8 mouse cellular contexts compared by ENCODE assay signal in the genomic region with DNA sequence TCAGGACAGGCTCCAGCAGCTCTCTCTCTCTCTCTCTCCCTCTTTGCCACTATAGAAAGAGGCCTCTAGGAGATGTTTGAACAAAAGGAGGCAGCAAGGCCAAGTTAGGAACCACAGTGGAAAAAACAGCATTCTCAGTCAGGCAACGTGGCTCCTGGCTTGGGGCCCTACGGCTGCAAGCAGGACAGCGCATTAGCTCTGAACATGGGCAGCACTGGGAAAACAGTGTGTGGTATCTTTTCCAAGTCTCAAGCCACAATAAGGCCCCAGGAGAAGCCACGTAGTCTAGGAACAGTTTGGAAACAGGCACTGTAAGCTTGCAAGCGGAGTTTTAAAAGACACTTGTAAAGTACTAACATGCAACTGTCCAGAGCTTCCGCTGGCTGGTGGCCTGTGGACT. TPM values are rescaled to one million over a fixed set of nuclear protein-coding genes. Genes with fewer than 3 reads are reported as not detected.
DNase-seq lines count a peak whose midpoint lies in the region; ATAC-seq and TF ChIP-seq lines count a peak whose summit lies in the region.

No protein-coding gene starts in this region.

- no peak overlapping the region for H3K27ac ChIP-seq in kidney, embryonic 14.5 days (ENCODE audit: low read depth, low read length)
- H3K27ac ChIP-seq in embryonic facial prominence, embryonic 12.5 days = no peak overlapping the region
- H3K27ac ChIP-seq in heart, postnatal 0 days (ENCODE audit: low read depth) = 0 out of 2 replicates have a peak overlapping the region, but pooled peaks have one; percentile 47
- no peak overlapping the region for H3K27ac ChIP-seq in midbrain, embryonic 11.5 days (ENCODE audit: low read depth, low read length)

- no peaks in the 10 kb centered on the region for H3K9me3 ChIP-seq in kidney, embryonic 14.5 days (ENCODE audit: control insufficient read depth, low read length)
- no peaks in the 10 kb centered on the region for H3K9me3 ChIP-seq in embryonic facial prominence, embryonic 12.5 days
- no peaks in the 10 kb centered on the region for H3K9me3 ChIP-seq in heart, postnatal 0 days (replicated peaks; ENCODE audit: control insufficient read depth, low read length)
- H3K9me3 ChIP-seq in midbrain, embryonic 11.5 days (ENCODE audit: control insufficient read depth, low read length) = no peaks in the 10 kb centered on the region

- 0 out of 2 replicates have a peak, but pooled peaks cover 7% of the 10 kb centered on the region for H3K36me3 ChIP-seq in kidney, embryonic 14.5 days (ENCODE audit: control insufficient read depth, insufficient read depth, low read length)
- H3K36me3 ChIP-seq in embryonic facial prominence, embryonic 12.5 days = peaks cover 12% of the 10 kb centered on the region; the same call in 1 of the 2 replicates
- H3K36me3 ChIP-seq in heart, postnatal 0 days (replicated peaks; ENCODE audit: control insufficient read depth, insufficient read depth, low read length) = no peaks in the 10 kb centered on the region
- peaks cover 4% of the 10 kb centered on the region; the same call in 1 of the 2 replicates for H3K36me3 ChIP-seq in midbrain, embryonic 11.5 days (ENCODE audit: control insufficient read depth, insufficient read depth, low read length)

- peaks cover 17% of the 10 kb centered on the region for H3K4me1 ChIP-seq in kidney, embryonic 14.5 days (ENCODE audit: control insufficient read depth, insufficient read depth, low read length)
- peaks cover 23% of the 10 kb centered on the region for H3K4me1 ChIP-seq in embryonic facial prominence, embryonic 12.5 days
- peaks cover 19% of the 10 kb centered on the region; the same call in 1 of the 2 replicates for H3K4me1 ChIP-seq in heart, postnatal 0 days (ENCODE audit: control insufficient read depth, insufficient read depth)
- peaks cover 15% of the 10 kb centered on the region for H3K4me1 ChIP-seq in midbrain, embryonic 11.5 days (ENCODE audit: control insufficient read depth, insufficient read depth, low read length)

- DNase-seq in kidney, adult 9 months = no peak
- DNase-seq in heart, postnatal 0 days (ENCODE audit: low spot score) = no peak
- peak; percentile 79 for DNase-seq in midbrain, embryonic 11.5 days (ENCODE audit: low spot score, missing footprints)
- no peak for DNase-seq in urinary bladder, postnatal 10 days (ENCODE audit: low spot score)
- DNase-seq in B cell, adult 2 months = no peak
- no peak for DNase-seq in layer of hippocampus, postnatal 25 days (ENCODE audit: extremely low spot score in 1 of 2, low spot score in 1 of 2)

- no peaks in the 10 kb centered on the region for H3K27me3 ChIP-seq in kidney, embryonic 14.5 days (ENCODE audit: control insufficient read depth, insufficient read depth, low read length)
- H3K27me3 ChIP-seq in embryonic facial prominence, embryonic 12.5 days = no peaks in the 10 kb centered on the region
- peaks cover 12% of the 10 kb centered on the region; the same call in 1 of the 2 replicates for H3K27me3 ChIP-seq in heart, postnatal 0 days (ENCODE audit: control insufficient read depth, insufficient read depth, low read length)
- no peaks in the 10 kb centered on the region for H3K27me3 ChIP-seq in midbrain, embryonic 11.5 days (ENCODE audit: control insufficient read depth, insufficient read depth, low read length)

- H3K4me3 ChIP-seq in kidney, embryonic 14.5 days (ENCODE audit: low read length) = peak overlapping the region; percentile 6; the same call in 1 of the 2 replicates
- H3K4me3 ChIP-seq in embryonic facial prominence, embryonic 12.5 days = peak overlapping the region; percentile 81
- peak overlapping the region; percentile 82; the same call in 1 of the 2 replicates for H3K4me3 ChIP-seq in heart, postnatal 0 days (ENCODE audit: low read depth, low read length)
- no peak overlapping the region; the same call in 1 of the 2 replicates for H3K4me3 ChIP-seq in midbrain, embryonic 11.5 days (ENCODE audit: low read depth, low read length)

- 80% methylated on average over 6 of the region's 6 CpGs for WGBS in kidney, embryonic 14.5 days
- 69% methylated on average over 6 of the region's 6 CpGs for WGBS in embryonic facial prominence, embryonic 12.5 days
- 66% methylated on average over 6 of the region's 6 CpGs for WGBS in heart, postnatal 0 days
- 79% methylated on average over 6 of the region's 6 CpGs for WGBS in midbrain, embryonic 11.5 days

- ATAC-seq in kidney, embryonic 14.5 days (ENCODE audit: low FRiP score, low TSS enrichment) = no peak
- no peak for ATAC-seq in embryonic facial prominence, embryonic 12.5 days (ENCODE audit: insufficient number of reproducible peaks, insufficient read depth, low FRiP score, low TSS enrichment)
- ATAC-seq in heart, postnatal 0 days (ENCODE audit: insufficient read depth, low read depth) = no peak
- no peak for ATAC-seq in midbrain, embryonic 11.5 days (ENCODE audit: low FRiP score)

- no peak for TF ChIP-seq CTCF in heart, postnatal 0 days (IDR thresholded peaks at IDR 0.05; ENCODE audit: low read depth)

- TF ChIP-seq EP300 in heart, postnatal 0 days (IDR thresholded peaks at IDR 0.05; ENCODE audit: low read depth) = no peak

- H3K4me2 ChIP-seq in kidney, embryonic 14.5 days (replicated peaks; ENCODE audit: low read depth, low read length) = peak overlapping the region; percentile 76
- peak overlapping the region; percentile 88 for H3K4me2 ChIP-seq in embryonic facial prominence, embryonic 12.5 days (replicated peaks)
- H3K4me2 ChIP-seq in heart, postnatal 0 days (ENCODE audit: low read depth, low read length) = peak overlapping the region; percentile 68
- H3K4me2 ChIP-seq in midbrain, embryonic 11.5 days = peak overlapping the region; percentile 75

- H3K9ac ChIP-seq in kidney, embryonic 14.5 days (ENCODE audit: low read depth, low read length) = peak overlapping the region; percentile 37; the same call in 1 of the 2 replicates
- H3K9ac ChIP-seq in embryonic facial prominence, embryonic 12.5 days = no peak overlapping the region; the same call in 1 of the 2 replicates
- no peak overlapping the region; the same call in 1 of the 2 replicates for H3K9ac ChIP-seq in heart, postnatal 0 days (replicated peaks; ENCODE audit: low read depth, low read length)
- H3K9ac ChIP-seq in midbrain, embryonic 11.5 days (ENCODE audit: low read length) = 0 out of 2 replicates have a peak overlapping the region, but pooled peaks have one; percentile 22

RNA-seq across cellular contexts. Expression of a gene that starts 2.3 kb away (rescaled TPM):
- polyA plus RNA-seq in kidney, embryonic 14.5 days (2014; fragmentation: Nextera tagmentation; extraction: Ambion mirVana) = 26.2 and 29.8 TPM in 2 replicates
- polyA plus RNA-seq in embryonic facial prominence, embryonic 12.5 days (2016; fragmentation: Nextera tagmentation; extraction: Ambion mirVana) = 59.5 and 64.0 TPM in 2 replicates
- 6.8 and 8.5 TPM in 2 replicates for total RNA-seq in heart, postnatal 0 days (2014; rRNA removed; ENCODE audit: low replicate concordance)
- 9.1 and 9.4 TPM in 2 replicates for polyA plus RNA-seq in heart, postnatal 0 days (2015; fragmentation: Nextera tagmentation; extraction: Ambion mirVana)
- polyA plus RNA-seq in midbrain, embryonic 11.5 days (2014; fragmentation: Nextera tagmentation; extraction: Ambion mirVana) = 24.7 and 25.5 TPM in 2 replicates
- total RNA-seq in layer of hippocampus, postnatal 25 days (2021) = 10 to 100 TPM; 26.6 to 27.0 TPM

RNA-seq across cellular contexts. Expression of a gene that starts 43.5 kb away (rescaled TPM):
- polyA plus RNA-seq in kidney, embryonic 14.5 days (2014; fragmentation: Nextera tagmentation; extraction: Ambion mirVana) = 16.6 and 17.1 TPM in 2 replicates
- polyA plus RNA-seq in embryonic facial prominence, embryonic 12.5 days (2016; fragmentation: Nextera tagmentation; extraction: Ambion mirVana) = 0.70 and 0.74 TPM in 2 replicates
- total RNA-seq in heart, postnatal 0 days (2014; rRNA removed; ENCODE audit: low replicate concordance) = 4.3 and 7.1 TPM in 2 replicates
- polyA plus RNA-seq in heart, postnatal 0 days (2015; fragmentation: Nextera tagmentation; extraction: Ambion mirVana) = 3.0 and 4.8 TPM in 2 replicates
- polyA plus RNA-seq in midbrain, embryonic 11.5 days (2014; fragmentation: Nextera tagmentation; extraction: Ambion mirVana) = 0.14 and 0.18 TPM in 2 replicates
- total RNA-seq in layer of hippocampus, postnatal 25 days (2021) = under 1 TPM; 0.27 to 0.33 TPM

RNA-seq across cellular contexts. Expression of a gene that starts 56.2 kb away (rescaled TPM):
- polyA plus RNA-seq in kidney, embryonic 14.5 days (2014; fragmentation: Nextera tagmentation; extraction: Ambion mirVana) = 7.3 and 9.7 TPM in 2 replicates
- polyA plus RNA-seq in embryonic facial prominence, embryonic 12.5 days (2016; fragmentation: Nextera tagmentation; extraction: Ambion mirVana) = 5.2 TPM in 2 replicates
- total RNA-seq in heart, postnatal 0 days (2014; rRNA removed; ENCODE audit: low replicate concordance) = 7.8 and 13.6 TPM in 2 replicates
- 3.3 and 5.5 TPM in 2 replicates for polyA plus RNA-seq in heart, postnatal 0 days (2015; fragmentation: Nextera tagmentation; extraction: Ambion mirVana)
- polyA plus RNA-seq in midbrain, embryonic 11.5 days (2014; fragmentation: Nextera tagmentation; extraction: Ambion mirVana) = 7.6 and 7.8 TPM in 2 replicates
- total RNA-seq in layer of hippocampus, postnatal 25 days (2021) = 10 to 100 TPM; 16.2 to 19.0 TPM

Comparison
In these comparisons a context has a peak if more than half of its experiments do, and no peak if none do; other contexts are left out.
1. H3K9ac ChIP-seq: peak in kidney, embryonic 14.5 days (single experiment) and midbrain, embryonic 11.5 days (single experiment); none in embryonic facial prominence, embryonic 12.5 days (single experiment) and heart, postnatal 0 days (single experiment).
2. Peak in every context shown above with its lines, with median percentiles within 50 percentile points of each other: H3K4me2 ChIP-seq.